Mouse (Mus musculus) limb, embryonic 10.5 days (tissue): ENCODE data around the gene Folr1. TPM values are rescaled to one million over a fixed set of nuclear protein-coding genes. Genes with fewer than 3 reads are reported as not detected.

Experiments used
- DNase-seq: peaks from one replicate; pipeline ENCODE4 v3.0.0-alpha.2; 2017; ENCODE audit warnings: low spot score
- H3K27ac ChIP-seq: fragments of 300-500 bp; sonication (generic); 2 replicates; pipeline ENCODE4 v1.5.1; 2016; ENCODE audit warnings: mild to moderate bottlenecking
- H3K27me3 ChIP-seq: fragments of 300-500 bp; sonication (generic); 2 replicates; pipeline ENCODE4 v1.6.1; 2016; ENCODE audit warnings: low read depth, mild to moderate bottlenecking; ENCODE audit not compliant: poor library complexity, severe bottlenecking
- H3K36me3 ChIP-seq: fragments of 300-500 bp; sonication (generic); 2 replicates; pipeline ENCODE4 v1.6.1; 2016; ENCODE audit warnings: mild to moderate bottlenecking, moderate library complexity
- H3K4me1 ChIP-seq: fragments of 300-500 bp; sonication (generic); 2 replicates; pipeline ENCODE4 v1.6.1; 2016
- H3K4me3 ChIP-seq: fragments of 300-500 bp; sonication (generic); 2 replicates; pipeline ENCODE4 v1.5.1; 2016; ENCODE audit warnings: mild to moderate bottlenecking, moderate library complexity
- H3K9me3 ChIP-seq: fragments of 300-500 bp; sonication (generic); replicated peaks from 2 replicates; pipeline ENCODE4 v1.6.1; 2016; ENCODE audit warnings: mild to moderate bottlenecking
- WGBS: fragments of 180-500 bp; shearing (Covaris S2); methylation state at CpG from one replicate; pipeline ENCODE4 v1.1.7; 2016; 5-methylcytosine and 5-hydroxymethylcytosine counted together
- polyA plus RNA-seq: library from polyadenylated mRNA; unstranded; fragments of >200 nt; fragmentation: Nextera tagmentation; extraction: Ambion mirVana; gene quantifications from 2 replicates; pipeline ENCODE4 v1.2.1, GENCODE M21; 2016

Folr1 gene
- polyA plus RNA-seq = not detected in 2 replicates

DNA sequence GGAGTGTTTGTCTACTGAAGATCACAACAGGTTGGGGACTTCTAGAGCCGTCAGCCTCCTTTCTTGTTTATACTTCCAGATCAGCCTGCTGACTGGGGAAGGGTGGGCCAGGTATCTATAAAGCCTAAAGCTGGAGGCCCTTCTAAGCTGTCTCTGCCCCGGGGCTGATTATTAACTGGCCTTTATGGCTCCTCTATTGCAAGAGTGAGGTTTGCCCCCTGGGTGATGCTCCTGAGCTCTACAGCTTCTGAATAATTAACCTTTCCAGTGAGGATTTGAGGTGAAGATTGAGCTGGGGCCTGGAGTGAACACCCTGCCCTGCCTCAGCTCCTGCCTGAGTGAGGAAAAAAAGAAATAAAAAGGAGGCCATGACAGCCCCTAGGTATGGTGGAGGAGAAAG, at the start of gene Folr1:
Gene Folr1, minus strand, starts transcription at position 160 of the 400 bp plus-strand sequence.
- no peaks in the 10 kb centered on the region for H3K9me3 ChIP-seq
- no peaks in the 10 kb centered on the region for H3K4me1 ChIP-seq
- H3K36me3 ChIP-seq = no peaks in the 10 kb centered on the region
- H3K27ac ChIP-seq = no peak within 1 kb of the TSS
- no peak within 1 kb of the TSS for H3K4me3 ChIP-seq
- H3K27me3 ChIP-seq = no peaks in the 10 kb centered on the region
- 55% methylated on average over 2 of the region's 2 CpGs for WGBS
- DNase-seq = no peak

DNA sequence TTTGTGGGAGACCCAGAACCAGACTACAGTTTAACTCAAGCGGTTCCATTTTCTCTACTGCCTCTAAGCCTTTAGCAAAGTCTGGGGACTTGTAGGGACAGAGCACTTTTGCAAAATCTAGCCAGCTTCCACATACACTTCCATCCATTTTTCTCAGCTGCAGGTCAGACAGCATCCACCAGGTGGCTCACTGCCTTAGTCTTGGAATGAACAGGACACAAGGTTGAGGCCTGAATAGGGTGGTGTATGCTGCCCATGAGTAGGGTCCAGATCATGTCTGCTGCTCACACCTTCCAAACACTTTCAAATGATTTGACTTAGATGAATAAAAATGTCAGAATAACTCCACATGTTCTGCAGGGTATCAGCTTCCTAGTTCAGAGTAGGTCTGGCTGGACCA, 47.5 kb upstream of the Folr1 start:
- peak; percentile 73 for DNase-seq
- WGBS = 19% methylated on average over 1 of the region's 1 CpGs
- no peaks in the 10 kb centered on the region for H3K27me3 ChIP-seq

DNA sequence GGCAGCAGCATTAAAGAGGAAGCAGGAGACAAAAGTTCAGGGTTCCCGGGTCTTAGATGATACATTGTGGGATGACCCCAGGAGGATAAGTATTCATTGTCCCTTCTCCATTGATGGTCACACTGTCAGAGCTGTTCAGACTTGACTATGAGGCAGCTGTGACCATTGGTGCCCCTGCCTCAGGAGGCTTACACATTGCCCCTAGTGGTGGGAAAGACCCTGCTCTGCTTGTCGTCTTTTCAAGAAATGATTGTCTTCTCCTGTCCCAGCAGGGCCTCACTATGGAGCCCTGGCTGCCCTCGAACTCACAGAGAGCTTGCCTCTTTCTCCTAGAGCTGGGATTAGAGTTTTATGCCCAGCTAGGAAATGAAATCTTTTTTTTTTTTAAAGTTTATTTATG, 41.4 kb upstream of the Folr1 start:
- H3K9me3 ChIP-seq = no peaks in the 10 kb centered on the region
- H3K36me3 ChIP-seq = peaks cover 76% of the 10 kb centered on the region
- peaks cover 15% of the 10 kb centered on the region for H3K4me1 ChIP-seq
- H3K4me3 ChIP-seq = no peak overlapping the region
- whole genome bisulfite sequencing = 61% methylated on average over 3 of the region's 3 CpGs
- H3K27me3 ChIP-seq = no peaks in the 10 kb centered on the region
- H3K27ac ChIP-seq = no peak overlapping the region
- no peak for DNase-seq

More for the DNA sequence above, 47.5 kb upstream of the Folr1 start:
- Histone ChIP-seq H3K27ac (no peak overlapping the region), H3K9me3 (no peaks in the 10 kb centered on the region), H3K4me3 (no peak overlapping the region), H3K4me1 (no peaks in the 10 kb centered on the region), H3K36me3 (peaks cover 26% of the 10 kb centered on the region)

DNA sequence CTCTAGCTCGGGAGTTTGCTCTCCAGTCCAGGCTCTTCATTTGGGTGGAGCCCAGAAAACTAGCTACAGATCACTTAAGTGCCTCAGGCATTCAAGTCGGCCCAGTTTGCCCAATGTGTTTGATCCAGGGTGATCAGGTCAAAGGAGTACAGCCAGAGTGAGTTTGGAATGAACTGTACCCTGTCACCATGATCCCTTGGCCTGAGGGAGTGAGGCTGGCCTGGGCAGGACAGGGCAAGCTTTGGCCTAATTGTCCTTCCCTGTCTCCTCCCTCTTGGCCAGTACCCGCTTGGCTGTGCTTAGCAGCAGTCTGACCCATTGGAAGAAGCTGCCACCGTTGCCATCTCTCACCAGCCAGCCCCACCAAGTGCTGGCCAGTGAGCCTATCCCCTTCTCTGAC, 39.5 kb upstream of the Folr1 start:
- H3K27ac ChIP-seq = no peak overlapping the region
- no peaks in the 10 kb centered on the region for H3K27me3 ChIP-seq
- WGBS = 89% methylated on average over 4 of the region's 4 CpGs
- no peaks in the 10 kb centered on the region for H3K9me3 ChIP-seq
- no peak overlapping the region for H3K4me3 ChIP-seq
- no peak for DNase-seq
- H3K4me1 ChIP-seq = peaks cover 25% of the 10 kb centered on the region
- H3K36me3 ChIP-seq = peaks cover 70% of the 10 kb centered on the region

DNA sequence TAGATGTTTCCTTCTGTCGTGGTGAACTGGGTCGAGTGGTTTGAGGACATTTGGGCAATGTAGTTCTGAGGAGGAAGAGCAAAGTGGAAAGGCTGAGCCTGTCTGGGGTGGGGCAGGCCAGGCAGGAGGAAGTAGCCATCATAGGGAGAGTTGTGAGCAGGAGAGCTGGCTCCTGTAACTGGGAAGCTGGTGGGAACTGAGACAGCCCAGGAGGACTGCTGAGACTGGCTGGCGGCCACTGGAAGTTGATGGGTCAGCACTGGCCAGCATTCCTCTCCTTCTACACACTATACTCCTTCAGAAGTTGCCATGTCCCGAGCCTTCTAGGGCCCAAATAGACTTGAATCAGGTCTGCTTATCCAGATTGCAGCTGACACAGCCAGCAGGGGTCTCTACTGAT, 37.8 kb upstream of the Folr1 start:
- Histone ChIP-seq H3K27ac (no peak overlapping the region), H3K4me3 (no peak overlapping the region), H3K9me3 (no peaks in the 10 kb centered on the region), H3K4me1 (peaks cover 26% of the 10 kb centered on the region), H3K36me3 (peaks cover 52% of the 10 kb centered on the region), H3K27me3 (no peaks in the 10 kb centered on the region)
- DNase-seq = no peak
- 81% methylated on average over 4 of the region's 4 CpGs for WGBS

DNA sequence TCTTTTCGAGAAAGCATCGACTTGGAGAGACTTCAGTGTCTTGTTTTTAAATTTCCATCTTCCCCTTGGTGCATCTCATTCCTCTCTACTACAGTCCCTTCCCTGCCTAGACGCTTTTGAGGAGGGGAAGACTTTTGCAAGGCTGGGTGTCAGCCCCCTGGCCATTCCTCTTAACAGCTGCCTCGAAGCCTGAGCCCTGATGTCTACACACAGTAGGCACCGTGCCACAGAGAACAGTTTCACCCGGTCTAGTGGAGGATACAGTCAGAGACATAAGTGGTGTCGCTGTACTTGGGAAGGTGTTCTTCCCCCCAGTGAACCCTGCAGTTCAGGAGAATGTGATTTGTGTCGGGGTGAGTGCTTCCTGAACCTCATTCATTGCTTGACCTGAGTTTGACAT, 36.1 kb upstream of the Folr1 start:
- no peak for DNase-seq
- Histone ChIP-seq H3K4me3 (peak overlapping the region; percentile 77), H3K4me1 (peaks cover 26% of the 10 kb centered on the region), H3K9me3 (no peaks in the 10 kb centered on the region), H3K27ac (peak overlapping the region; percentile 96), H3K27me3 (no peaks in the 10 kb centered on the region), H3K36me3 (peaks cover 48% of the 10 kb centered on the region)
- WGBS = 75% methylated on average over 8 of the region's 8 CpGs

DNA sequence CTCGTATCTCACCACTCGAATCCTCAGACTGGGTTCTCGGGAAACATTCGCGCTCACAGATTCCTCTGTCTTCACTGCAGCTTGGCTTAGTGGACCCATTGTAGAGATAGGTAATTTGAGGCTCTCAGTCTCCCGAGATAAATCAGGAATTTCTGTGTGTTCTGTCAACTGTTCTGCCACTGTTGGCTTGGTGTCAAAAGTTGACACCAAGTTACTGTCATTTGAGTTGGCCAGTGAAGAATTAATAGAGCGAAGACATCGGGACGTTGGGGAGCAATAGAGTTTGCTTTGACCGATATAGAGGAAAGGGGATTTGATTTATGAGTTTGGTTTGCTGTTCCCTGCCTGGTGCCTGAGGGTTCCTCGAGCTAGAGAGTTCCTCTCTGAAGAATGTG, 35.7 kb upstream of the Folr1 start, which contains the start of gene Tomt:
Gene Tomt, minus strand, starts transcription at position 73 of the 395 bp plus-strand sequence.
- H3K9me3 ChIP-seq = no peaks in the 10 kb centered on the region
- WGBS = 17% methylated on average over 11 of the region's 11 CpGs
- H3K36me3 ChIP-seq = peaks cover 45% of the 10 kb centered on the region
- no peak for DNase-seq
- H3K4me3 ChIP-seq = peak within 1 kb of the TSS; percentile 77
- no peaks in the 10 kb centered on the region for H3K27me3 ChIP-seq
- H3K27ac ChIP-seq = peak within 1 kb of the TSS; percentile 96
- peaks cover 26% of the 10 kb centered on the region for H3K4me1 ChIP-seq

DNA sequence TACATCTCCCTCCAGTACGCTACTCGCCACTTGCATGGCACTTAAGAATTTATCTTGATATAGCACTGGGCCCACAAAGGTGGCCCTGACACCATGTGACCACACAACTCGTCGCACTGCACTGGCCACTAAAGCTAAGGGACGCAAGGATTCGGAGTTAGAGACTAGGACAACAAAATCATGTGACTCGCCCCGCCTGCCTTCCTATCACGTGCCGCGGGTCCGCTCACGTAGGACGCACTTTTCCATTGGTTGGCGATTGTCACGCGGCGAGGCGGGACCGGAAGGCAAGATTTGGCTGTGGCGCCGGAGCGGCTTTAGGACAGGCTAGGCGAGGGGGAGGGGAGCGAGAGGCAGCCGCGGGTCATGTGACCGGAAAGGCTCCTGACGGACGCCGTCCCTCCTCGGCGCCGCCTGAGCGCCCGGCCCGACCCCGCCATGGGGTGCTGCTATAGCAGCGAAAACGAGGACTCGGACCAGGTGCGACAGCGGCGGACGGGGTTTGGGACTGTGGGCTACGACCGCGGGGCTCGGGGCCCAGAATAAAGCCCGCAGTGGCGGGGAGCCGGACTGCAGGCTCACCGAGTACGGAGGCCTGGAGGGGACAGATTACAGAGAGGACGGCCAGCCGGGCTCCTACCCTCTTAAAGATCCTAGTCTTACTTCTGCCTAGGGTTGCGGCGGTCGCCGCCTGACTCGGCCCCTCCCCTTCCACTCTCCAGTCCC, 35.1 kb upstream of the Folr1 start, which contains the start of gene Lamtor1:
Gene Lamtor1, plus strand, starts transcription at position 344 of the 726 bp plus-strand sequence.
- Histone ChIP-seq H3K4me3 (peak within 1 kb of the TSS; percentile 77), H3K27ac (peak within 1 kb of the TSS; percentile 96), H3K4me1 (peaks cover 31% of the 10 kb centered on the region), H3K27me3 (no peaks in the 10 kb centered on the region), H3K36me3 (peaks cover 42% of the 10 kb centered on the region), H3K9me3 (no peaks in the 10 kb centered on the region)
- peak; percentile 99 for DNase-seq
- under 1% methylated on average over 61 of the region's 61 CpGs for whole genome bisulfite sequencing

DNA sequence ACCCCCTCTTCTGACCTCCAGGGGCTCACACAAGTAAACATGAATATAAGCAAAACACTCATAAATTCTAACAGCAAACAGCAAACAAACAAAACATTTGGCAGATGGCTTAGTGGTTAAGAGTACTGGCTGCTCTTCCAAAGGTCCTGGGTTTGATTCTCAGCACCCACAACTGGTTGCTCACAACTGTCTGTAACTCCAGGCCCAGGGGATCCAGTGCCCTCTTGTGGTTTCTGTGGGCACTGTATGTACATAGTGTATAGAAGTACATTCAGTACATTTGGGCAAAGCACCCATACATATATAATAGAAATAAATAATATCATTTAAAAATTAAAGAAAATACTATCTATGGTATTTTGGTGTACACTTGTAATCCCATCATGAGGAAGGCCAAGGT, 32.3 kb upstream of the Folr1 start:
- H3K27ac ChIP-seq = no peak overlapping the region
- no peaks in the 10 kb centered on the region for H3K9me3 ChIP-seq
- no peaks in the 10 kb centered on the region for H3K27me3 ChIP-seq
- peaks cover 26% of the 10 kb centered on the region for H3K4me1 ChIP-seq
- peaks cover 34% of the 10 kb centered on the region for H3K36me3 ChIP-seq
- no peak overlapping the region for H3K4me3 ChIP-seq
- no peak for DNase-seq

DNA sequence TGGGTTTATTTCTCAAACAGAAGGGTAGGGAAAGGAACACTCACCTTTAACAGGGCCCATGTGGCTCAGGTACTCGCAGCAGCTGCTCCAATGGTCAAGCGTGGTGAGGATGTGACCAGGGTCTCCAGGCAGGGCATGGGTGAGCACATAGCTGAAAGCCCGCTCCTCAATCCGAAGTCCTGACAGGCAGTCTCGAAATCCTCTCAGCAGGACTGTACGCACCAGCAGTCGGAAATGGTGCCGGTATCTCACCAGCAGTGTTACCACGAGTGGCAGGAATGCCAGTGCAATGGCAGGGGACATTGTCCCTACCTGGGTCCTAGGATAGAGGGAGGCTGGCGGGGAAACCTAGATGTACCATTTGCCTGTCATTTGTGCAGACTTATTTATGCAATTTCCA, 31.4 kb upstream of the Folr1 start:
- WGBS = 94% methylated on average over 10 of the region's 10 CpGs
- Histone ChIP-seq H3K27ac (no peak overlapping the region), H3K4me3 (no peak overlapping the region), H3K9me3 (no peaks in the 10 kb centered on the region), H3K27me3 (no peaks in the 10 kb centered on the region), H3K4me1 (peaks cover 23% of the 10 kb centered on the region), H3K36me3 (peaks cover 34% of the 10 kb centered on the region)
- no peak for DNase-seq

DNA sequence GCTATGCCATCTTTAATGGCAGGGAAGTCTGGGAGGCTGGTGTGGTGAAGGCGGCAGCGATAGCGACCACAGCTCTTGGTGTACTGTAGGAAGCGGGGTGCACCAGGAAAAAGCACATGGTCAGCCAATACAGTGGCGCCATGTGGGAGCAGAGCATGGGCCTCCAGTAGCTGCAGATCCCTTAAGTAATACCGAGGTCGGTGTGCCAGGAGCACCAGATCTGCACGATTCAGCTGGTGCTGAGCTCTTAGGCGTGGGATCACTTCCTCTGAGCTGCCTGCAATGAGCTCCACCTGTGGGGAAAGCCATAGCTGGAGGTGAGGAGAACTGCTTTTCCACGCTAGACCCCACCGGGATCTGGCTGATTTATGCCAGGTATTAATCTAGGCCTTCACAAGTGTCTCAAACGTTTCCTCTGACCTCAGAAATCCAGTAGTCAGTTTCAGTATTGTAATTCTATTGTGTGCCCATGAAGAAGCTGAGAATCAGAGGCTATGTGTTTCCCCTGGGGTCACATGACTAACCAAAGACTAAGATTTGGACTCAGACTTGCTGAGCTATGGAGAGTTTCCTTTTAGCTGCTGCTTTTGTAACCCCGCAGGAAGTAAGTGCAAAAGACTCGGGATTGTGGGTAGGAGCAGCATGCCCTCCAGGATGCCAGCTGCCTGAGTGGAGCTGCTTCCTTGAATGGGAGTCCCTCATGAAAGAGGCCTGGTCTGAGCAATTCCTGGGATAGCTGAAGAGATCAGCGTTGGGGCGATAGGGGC, 29.9 kb upstream of the Folr1 start:
- no peak for DNase-seq
- WGBS = 93% methylated on average over 16 of the region's 16 CpGs

DNA sequence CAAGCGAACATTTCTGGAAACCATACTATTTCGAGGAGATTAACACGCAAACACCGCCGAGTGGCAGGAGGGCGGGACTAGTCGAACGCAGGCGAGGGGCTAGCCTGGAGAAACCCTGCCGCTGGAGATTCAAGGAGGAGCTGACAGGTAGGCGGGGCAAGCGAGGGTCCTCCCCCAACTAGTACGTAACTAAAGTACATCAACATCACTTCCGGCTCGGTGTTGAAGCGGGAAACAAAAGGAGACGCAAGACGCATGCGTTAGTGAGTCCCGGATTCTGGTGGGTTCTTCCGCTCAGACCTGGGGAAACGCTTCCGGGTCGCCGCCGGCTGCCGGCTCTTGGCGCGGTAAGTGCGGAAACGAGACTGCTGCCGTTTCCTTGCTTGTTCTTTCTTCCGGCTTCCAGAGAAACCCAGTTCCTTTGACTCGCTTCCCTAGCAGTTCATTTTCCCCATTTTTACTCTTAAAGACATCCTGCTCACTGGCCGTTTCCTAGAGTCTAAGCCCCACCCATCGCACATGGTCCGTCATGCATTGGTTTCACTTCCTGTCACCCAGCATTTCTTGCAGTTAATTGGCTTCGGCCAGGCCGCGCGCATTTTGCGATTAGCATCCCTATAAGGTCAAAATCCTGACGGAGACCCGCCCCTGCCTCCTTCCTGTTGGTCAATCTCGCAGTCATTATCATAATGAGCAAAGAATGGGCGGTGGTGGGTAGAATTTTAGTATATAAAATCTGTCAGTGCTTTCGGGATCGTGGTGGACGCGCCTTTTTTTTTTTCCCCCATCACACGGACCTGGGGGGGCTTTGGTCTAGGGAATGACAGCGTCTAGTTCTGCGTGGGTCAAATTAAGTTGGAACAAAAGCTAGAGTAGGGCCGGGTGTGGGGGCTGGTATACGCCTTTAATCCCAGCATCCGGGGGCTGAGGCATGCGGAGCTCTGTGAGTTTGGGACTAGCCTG, 25.8 kb upstream of the Folr1 start:
- H3K27me3 ChIP-seq = no peaks in the 10 kb centered on the region
- H3K36me3 ChIP-seq = peaks cover 21% of the 10 kb centered on the region
- H3K27ac ChIP-seq = peak overlapping the region; percentile 95
- DNase-seq = peak; percentile 94
- under 1% methylated on average over 57 of the region's 57 CpGs for WGBS
- peak overlapping the region; percentile 67 for H3K4me3 ChIP-seq
- peaks cover 13% of the 10 kb centered on the region for H3K4me1 ChIP-seq
- no peaks in the 10 kb centered on the region for H3K9me3 ChIP-seq

More for the DNA sequence above, 29.9 kb upstream of the Folr1 start:
- peak overlapping the region; percentile 16 for H3K27ac ChIP-seq
- H3K4me3 ChIP-seq = 0 out of 2 replicates have a peak overlapping the region, but pooled peaks have one; percentile 6
- peaks cover 34% of the 10 kb centered on the region for H3K36me3 ChIP-seq
- peaks cover 17% of the 10 kb centered on the region for H3K4me1 ChIP-seq
- H3K9me3 ChIP-seq = no peaks in the 10 kb centered on the region
- no peaks in the 10 kb centered on the region for H3K27me3 ChIP-seq
